Mouse (Mus musculus): ENCODE measurements at regions not wholly inside any gene's neighbourhood (a gene's known extent, or its start where the extent isn't known, plus 50 kb on each side); places are given as distances from the start of the nearest gene placed in this dataset.
A peak's percentile ranks its signal among the peaks of the same experiment; 100 is the strongest.

GRCm38 (mm10) chr9:84936291-84937055, 376.1 kb upstream of the Gm11114 start:
- no peak for DNase-seq

GRCm38 (mm10) chr9:84966558-84967154, 345.9 kb upstream of the Gm11114 start:
- peak; percentile 85 for DNase-seq

- no peak for DNase-seq
Measured at GRCm38 (mm10) chr9:84969975-84970608, 342.5 kb upstream of the Gm11114 start.

GRCm38 (mm10) chr9:84977470-84977869, 335.1 kb upstream of the Gm11114 start:
- DNase-seq, result no peak

- no peak for DNase-seq
Measured at GRCm38 (mm10) chr9:85003414-85003813, 309.2 kb upstream of the Gm11114 start.

GRCm38 (mm10) chr9:85011361-85011760, 301.2 kb upstream of the Gm11114 start:
- DNase-seq, result no peak

GRCm38 (mm10) chr9:85048112-85048978, 264.2 kb upstream of the Gm11114 start:
- DNase-seq, result no peak

- no peak for DNase-seq
Measured at GRCm38 (mm10) chr9:85052526-85052925, 260.0 kb upstream of the Gm11114 start.

GRCm38 (mm10) chr9:85079975-85080374, 232.6 kb upstream of the Gm11114 start:
- DNase-seq, result no peak

- no peak for DNase-seq
Measured at GRCm38 (mm10) chr9:85088556-85089338, 223.8 kb upstream of the Gm11114 start.

- peak; percentile 85 for DNase-seq
Measured at GRCm38 (mm10) chr9:85090297-85090696, 222.3 kb upstream of the Gm11114 start.

- no peak for DNase-seq
Measured at GRCm38 (mm10) chr9:85095234-85095633, 217.3 kb upstream of the Gm11114 start.

- DNase-seq, result no peak
Measured at GRCm38 (mm10) chr9:85096520-85096919, 216.1 kb upstream of the Gm11114 start.

- DNase-seq, result no peak
Measured at GRCm38 (mm10) chr9:85112928-85113327, 199.6 kb upstream of the Gm11114 start.

GRCm38 (mm10) chr9:85114234-85114633, 198.3 kb upstream of the Gm11114 start:
- peak; percentile 77 for DNase-seq

- no peak for DNase-seq
Measured at GRCm38 (mm10) chr9:85120061-85120460, 192.5 kb upstream of the Gm11114 start.

- DNase-seq, result peak; percentile 81
Measured at GRCm38 (mm10) chr9:85121059-85121458, 191.5 kb upstream of the Gm11114 start.

GRCm38 (mm10) chr9:85123706-85124105, 188.9 kb upstream of the Gm11114 start:
- no peak for DNase-seq

GRCm38 (mm10) chr9:85125775-85126174, 186.8 kb upstream of the Gm11114 start:
- peak; percentile 95 for DNase-seq

- DNase-seq, result no peak
Measured at GRCm38 (mm10) chr9:85126541-85126940, 186.0 kb upstream of the Gm11114 start.

GRCm38 (mm10) chr9:85127107-85127506, 185.5 kb upstream of the Gm11114 start:
- DNase-seq, result peak; percentile 88

- DNase-seq, result no peak
Measured at GRCm38 (mm10) chr9:85134900-85135299, 177.7 kb upstream of the Gm11114 start.

All from heart, adult 11 months (tissue).